Mouse (Mus musculus): ENCODE data around the gene Hoxc8.

GRCm38 (mm10) chr15:103020899-103021418, 30.6 kb downstream of the Hoxc8 start:
- TF ChIP-seq POLR2A (IDR thresholded peaks at IDR 0.05; ENCODE audit: low read depth, low read length) (no peak), CTCF (IDR thresholded peaks at IDR 0.05; ENCODE audit: extremely low read depth, insufficient read length, insufficient replicate concordance, low read depth, low read length) (no peak)
